Mouse (Mus musculus) liver, embryonic 14.5 days (tissue): ENCODE results near the gene Slc44a1. TPM values are rescaled to one million over a fixed set of nuclear protein-coding genes. Genes with fewer than 3 reads are reported as not detected.

Experiments
- ATAC-seq: fragments of 200-750 bp; cut with Nextera tagmentation; 2 replicates; pipeline ENCODE4 v1.8.0; 2017; ENCODE audit warnings: moderate number of reproducible peaks, mild to moderate bottlenecking, moderate library complexity; ENCODE audit not compliant: insufficient read depth
- DNase-seq, 3 experiments: peaks; one replicate each; pipeline ENCODE4 v3.0.0-alpha.2; 2012 to 2013; ENCODE audit warnings: low read depth in 3 of 3, low spot score in 3 of 3
- H3K27ac ChIP-seq: fragments of 300-500 bp; sonication (generic); 2 replicates; pipeline ENCODE4 v1.5.1; 2014; ENCODE audit warnings: moderate library complexity, mild to moderate bottlenecking, control low read depth, inconsistent platforms
- H3K27me3 ChIP-seq: fragments of 300-500 bp; sonication (generic); 2 replicates; pipeline ENCODE4 v1.6.1; 2014; ENCODE audit warnings: mild to moderate bottlenecking, low read length, moderate library complexity; ENCODE audit not compliant: control insufficient read depth, insufficient read depth
- H3K36me3 ChIP-seq: fragments of 300-500 bp; sonication (generic); replicated peaks from 2 replicates; pipeline ENCODE4 v1.6.1; 2014; ENCODE audit warnings: low read depth; ENCODE audit not compliant: control insufficient read depth, insufficient read depth
- H3K4me1 ChIP-seq, 2 experiments: fragments of 200-500 bp in 1 of 2; fragments of 300-500 bp in 1 of 2; sonication (generic) in 1 of 2; replicated peaks; 2 replicates each; pipeline ENCODE4 v1.6.1; 2012 to 2014; ENCODE audit warnings: antibody characterized with exemption in 1 of 2, inconsistent platforms in 1 of 2, low read length in 1 of 2; ENCODE audit not compliant: control insufficient read depth in 2 of 2, insufficient read depth in 2 of 2
- H3K4me2 ChIP-seq: fragments of 300-500 bp; sonication (generic); 2 replicates; pipeline ENCODE4 v1.6.1; 2014; ENCODE audit warnings: low read depth, mild to moderate bottlenecking, control low read depth, moderate library complexity
- H3K4me3 ChIP-seq, 2 experiments: fragments of 200-500 bp in 1 of 2; fragments of 300-500 bp in 1 of 2; sonication (generic) in 1 of 2; 2 replicates each; pipeline ENCODE4 v1.5.1; 2012 to 2014; ENCODE audit warnings: low read depth in 2 of 2, low read length in 2 of 2, mild to moderate bottlenecking in 2 of 2, control low read depth in 1 of 2, inconsistent platforms in 1 of 2, moderate library complexity in 1 of 2; ENCODE audit not compliant: insufficient read depth in 1 of 2
- H3K9ac ChIP-seq: fragments of 300-500 bp; sonication (generic); replicated peaks from 2 replicates; pipeline ENCODE4 v1.6.1; 2014; ENCODE audit warnings: mild to moderate bottlenecking, control low read depth, moderate library complexity
- H3K9me3 ChIP-seq: fragments of 300-500 bp; sonication (generic); 2 replicates; pipeline ENCODE4 v1.6.1; 2016; ENCODE audit warnings: low read length, mixed read lengths; ENCODE audit not compliant: control insufficient read depth
- CTCF ChIP-seq: IDR thresholded peaks from 2 replicates; pipeline ENCODE4 v1.5.1; 2016; ENCODE audit warnings: antibody characterized with exemption, low read depth, control low read depth
- EP300 ChIP-seq: IDR thresholded peaks from 2 replicates; pipeline ENCODE4 v1.6.1; 2016; ENCODE audit warnings: antibody characterized with exemption, low read depth
- WGBS: fragments of 180-500 bp; shearing (Covaris S2); extraction: QIAGEN DNeasy Blood & Tissue Kit; methylation state at CpG from one replicate; pipeline ENCODE4 v1.1.7; 2014; ENCODE audit not compliant: insufficient replicate concordance; 5-methylcytosine and 5-hydroxymethylcytosine counted together
- polyA plus RNA-seq, 2 experiments: library from polyadenylated mRNA; depleted of rRNA in 1 of 2; stranded (reverse) in 1 of 2; unstranded in 1 of 2; fragments of >200 nt; fragmentation: Nextera tagmentation in 1 of 2; extraction: Ambion mirVana in 1 of 2; gene quantifications; 2 replicates each; pipeline versions ENCODE4 v1.2.1 to v1.2.3; 2012 to 2014

Slc44a1 gene
- polyA plus RNA-seq, 2 experiments: 7.7 to 12.6 TPM

DNA sequence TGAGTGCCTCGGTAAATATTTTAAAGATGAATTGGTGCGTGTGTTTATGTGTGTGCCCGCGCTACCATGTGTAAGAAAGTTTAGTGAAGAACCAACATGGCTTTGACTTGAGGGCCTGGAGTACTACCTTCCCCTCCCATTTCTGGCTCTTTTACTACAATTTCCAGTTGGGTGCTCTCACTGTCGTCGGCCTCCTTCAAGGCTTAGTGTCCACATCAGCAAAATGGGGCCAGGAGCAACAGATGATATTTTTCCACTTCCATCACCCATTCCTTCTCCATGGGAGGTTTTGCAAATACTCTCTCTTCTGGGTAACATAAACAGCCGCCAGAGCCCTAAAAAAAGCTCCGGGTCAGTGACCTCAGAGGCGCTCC, 590 bp upstream of the Slc44a1 start:
- H3K9me3 ChIP-seq: no peaks in the 10 kb centered on the region
- TF ChIP-seq CTCF (no peak), EP300 (no peak)
- H3K4me1 ChIP-seq: peaks cover 11 to 15% of the 10 kb centered on the region in 2 experiments
- ATAC-seq (peak; percentile 19; the same call in 1 of the 2 replicates), DNase-seq (no peak)
- 15% methylated on average over 8 of the region's 9 CpGs for WGBS
- peak overlapping the region; percentile 82 for H3K4me2 ChIP-seq
- H3K9ac ChIP-seq: peak overlapping the region; percentile 81
- H3K36me3 ChIP-seq: no peaks in the 10 kb centered on the region
- H3K27me3 ChIP-seq: peaks cover 33% of the 10 kb centered on the region
- H3K4me3 ChIP-seq: peak overlapping the region; percentile 74 to 75
- H3K27ac ChIP-seq: peak overlapping the region; percentile 46; the same call in 1 of the 2 replicates

GRCm38 (mm10) chr4:53440816-53441571, 781 bp downstream of the Slc44a1 start:
- no peak for ATAC-seq
- Histone ChIP-seq H3K4me3 (peak overlapping the region; percentile 74 to 75), H3K27me3 (peaks cover 33% of the 10 kb centered on the region), H3K27ac (no peak overlapping the region), H3K9me3 (no peaks in the 10 kb centered on the region), H3K36me3 (no peaks in the 10 kb centered on the region), H3K9ac (peak overlapping the region; percentile 81; the same call in 1 of the 2 replicates), H3K4me1 (peaks cover 11 to 15% of the 10 kb centered on the region in 2 experiments), H3K4me2 (peak overlapping the region; percentile 82)
- WGBS: 2% methylated on average over 45 of the region's 45 CpGs
- TF ChIP-seq CTCF (no peak), EP300 (no peak)
- DNase-seq: no peak

- H3K9ac ChIP-seq: no peak overlapping the region
- DNase-seq (no peak), ATAC-seq (no peak)
- H3K27me3 ChIP-seq: peaks cover 33% of the 10 kb centered on the region
- H3K4me1 ChIP-seq: peaks cover 11 to 15% of the 10 kb centered on the region in 2 experiments
- TF ChIP-seq CTCF (no peak), EP300 (no peak)
- H3K9me3 ChIP-seq: no peaks in the 10 kb centered on the region
- no peaks in the 10 kb centered on the region for H3K36me3 ChIP-seq
- H3K4me2 ChIP-seq: peak overlapping the region; percentile 82
- H3K4me3 ChIP-seq: no peak overlapping the region; a peak in 1 of 4 replicates
- no peak overlapping the region for H3K27ac ChIP-seq
- WGBS: 44% methylated on average over 4 of the region's 4 CpGs
Measured at GRCm38 (mm10) chr4:53441683-53442082, 1.5 kb downstream of the Slc44a1 start.

GRCm38 (mm10) chr4:53446216-53446615, 6.0 kb downstream of the Slc44a1 start:
- TF ChIP-seq EP300: no peak
- TF ChIP-seq CTCF: no peak
- DNase-seq: no peak
- WGBS: 46% methylated on average over 3 of the region's 3 CpGs

GRCm38 (mm10) chr4:53447773-53448172, 7.6 kb downstream of the Slc44a1 start:
- 81% methylated on average over 4 of the region's 4 CpGs for WGBS
- no peaks in the 10 kb centered on the region for H3K9me3 ChIP-seq
- peaks cover 7% of the 10 kb centered on the region for H3K27me3 ChIP-seq
- ATAC-seq (no peak), DNase-seq (no peak)
- TF ChIP-seq EP300 (no peak), CTCF (no peak)
- H3K4me3 ChIP-seq: no peak overlapping the region
- no peak overlapping the region for H3K4me2 ChIP-seq
- no peak overlapping the region for H3K27ac ChIP-seq
- peaks cover 0 to 5% of the 10 kb centered on the region in 2 experiments; a peak in 1 of 4 replicates for H3K4me1 ChIP-seq
- H3K36me3 ChIP-seq: no peaks in the 10 kb centered on the region
- H3K9ac ChIP-seq: no peak overlapping the region

More at GRCm38 (mm10) chr4:53446216-53446615, 6.0 kb downstream of the Slc44a1 start:
- H3K36me3 ChIP-seq: no peaks in the 10 kb centered on the region
- H3K9ac ChIP-seq: no peak overlapping the region
- H3K27me3 ChIP-seq: peaks cover 23% of the 10 kb centered on the region
- no peak overlapping the region for H3K4me3 ChIP-seq
- 0 out of 4 replicates have a peak, but pooled peaks cover 0 to under 1% of the 10 kb centered on the region in 2 experiments for H3K4me1 ChIP-seq
- H3K9me3 ChIP-seq: no peaks in the 10 kb centered on the region
- H3K27ac ChIP-seq: no peak overlapping the region
- no peak overlapping the region for H3K4me2 ChIP-seq
- no peak for ATAC-seq
